Mouse (Mus musculus): ENCODE measurements at regions not wholly inside any gene's neighbourhood (a gene's known extent, or its start where the extent isn't known, plus 50 kb on each side); places are given as distances from the start of the nearest gene placed in this dataset.

DNA sequence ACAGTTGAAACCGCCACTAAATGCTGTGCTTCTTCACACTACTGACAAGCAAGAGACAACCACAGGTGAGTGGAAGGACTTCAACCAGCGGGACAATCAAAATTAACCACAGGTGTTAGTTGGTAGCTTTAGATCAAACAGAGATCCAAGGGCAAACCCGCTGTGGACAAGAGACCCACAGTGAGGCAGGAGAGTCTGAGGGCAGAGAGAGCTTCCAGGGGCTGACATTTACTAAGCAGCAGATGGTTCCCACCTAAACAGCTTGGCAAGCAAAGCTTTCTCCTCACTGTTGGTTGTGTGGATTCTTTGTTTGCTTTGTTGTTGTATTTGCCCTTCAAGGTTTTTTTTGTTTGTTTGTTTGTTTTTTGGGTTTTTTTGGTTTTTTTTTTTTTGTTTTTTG is 227.9 kb upstream of the Akirin2 start:
- TF ChIP-seq EP300 (IDR thresholded peaks at IDR 0.05) (no peak), CTCF (IDR thresholded peaks at IDR 0.05) (no peak)
